Mouse (Mus musculus) gastrocnemius, postnatal 36 days (tissue): ENCODE results near the gene BC080695. TPM values are rescaled to one million over a fixed set of nuclear protein-coding genes. Genes with fewer than 3 reads are reported as not detected.
"Not testable (repeated sequence)": the region's sequence is repeated elsewhere in the genome, so short reads cannot be mapped to it uniquely, and the experiment has no call there.

Experiments
- DNase-seq, 2 experiments: peaks; one replicate each; pipeline ENCODE4 v3.0.0; 2022
- intact Hi-C: fragments of 180-260 bp; cut with DNase I; formaldehyde crosslinking; loops from one replicate; pipeline ENCODE4 v1.15.1; 2025
- long read RNA-seq, 2 experiments: library from polyadenylated mRNA; stranded (forward); transcript quantifications; one replicate each; pipeline ENCODE4 v2.0.0; 2021
- total RNA-seq, 2 experiments: library from RNA; stranded (reverse); gene quantifications; 2 replicates each; pipeline ENCODE4 v1.2.3; 2021

BC080695 gene
- total RNA-seq, result not detected
- long read RNA-seq, experiment 1, result 0 reads
- long read RNA-seq, experiment 2, result 0 reads

DNA sequence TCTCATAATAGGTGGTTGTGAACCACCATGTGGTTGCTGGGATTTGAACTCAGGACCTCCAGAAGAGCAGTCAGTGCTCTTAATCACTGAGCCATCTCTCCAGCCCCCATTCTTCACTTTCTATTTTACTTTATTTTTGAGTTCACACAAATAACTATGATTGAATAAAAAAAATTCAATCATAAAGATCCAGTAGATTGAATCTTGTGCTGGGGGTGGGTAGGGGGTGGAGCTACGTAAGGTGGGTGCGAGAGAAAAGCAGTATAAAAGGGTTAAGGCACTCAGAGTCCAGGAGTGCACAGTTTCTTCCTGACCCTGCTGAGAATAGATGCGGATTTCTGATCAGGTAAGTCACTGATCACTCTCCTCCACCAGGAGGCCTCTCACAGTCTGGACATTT, at the start of gene BC080695, which contains the start of gene Gm13057:
Gene BC080695, plus strand, starts transcription at position 301 of the 400 bp plus-strand sequence.
Gene Gm13057, plus strand, starts transcription at position 310 of the 400 bp plus-strand sequence.
- DNase-seq, intact Hi-C loops: not testable (repeated sequence)

DNA sequence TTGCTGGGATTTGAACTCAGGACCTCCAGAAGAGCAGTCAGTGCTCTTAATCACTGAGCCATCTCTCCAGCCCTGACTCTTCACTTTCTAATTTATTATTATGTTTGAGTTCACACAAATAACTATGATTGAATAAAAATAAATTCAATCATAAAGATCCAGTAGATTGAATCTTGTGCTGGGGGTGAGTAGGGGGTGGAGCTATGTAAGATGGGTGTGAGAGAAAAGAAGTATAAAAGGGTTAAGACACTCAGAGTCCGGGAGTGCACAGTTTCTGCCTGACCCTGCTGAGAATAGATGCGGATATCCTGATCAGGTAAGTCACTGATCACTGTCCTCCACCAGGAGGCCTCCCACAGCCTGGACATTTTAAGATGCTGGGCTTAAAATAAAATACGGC, 40.5 kb upstream of the BC080695 start, which contains the start of gene Gm13043:
Gene Gm13043, plus strand, starts transcription at position 301 of the 400 bp plus-strand sequence.
- no peak for DNase-seq
- intact Hi-C loops, result no loop called here

DNA sequence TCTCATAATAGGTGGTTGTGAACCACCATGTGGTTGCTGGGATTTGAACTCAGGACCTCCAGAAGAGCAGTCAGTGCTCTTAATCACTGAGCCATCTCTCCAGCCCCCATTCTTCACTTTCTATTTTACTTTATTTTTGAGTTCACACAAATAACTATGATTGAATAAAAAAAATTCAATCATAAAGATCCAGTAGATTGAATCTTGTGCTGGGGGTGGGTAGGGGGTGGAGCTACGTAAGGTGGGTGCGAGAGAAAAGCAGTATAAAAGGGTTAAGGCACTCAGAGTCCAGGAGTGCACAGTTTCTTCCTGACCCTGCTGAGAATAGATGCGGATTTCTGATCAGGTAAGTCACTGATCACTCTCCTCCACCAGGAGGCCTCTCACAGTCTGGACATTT, 15.8 kb upstream of the BC080695 start, which contains the start of gene Gm13040:
Gene Gm13040, plus strand, starts transcription at position 301 of the 400 bp plus-strand sequence.
- DNase-seq, intact Hi-C loops: not testable (repeated sequence)

DNA sequence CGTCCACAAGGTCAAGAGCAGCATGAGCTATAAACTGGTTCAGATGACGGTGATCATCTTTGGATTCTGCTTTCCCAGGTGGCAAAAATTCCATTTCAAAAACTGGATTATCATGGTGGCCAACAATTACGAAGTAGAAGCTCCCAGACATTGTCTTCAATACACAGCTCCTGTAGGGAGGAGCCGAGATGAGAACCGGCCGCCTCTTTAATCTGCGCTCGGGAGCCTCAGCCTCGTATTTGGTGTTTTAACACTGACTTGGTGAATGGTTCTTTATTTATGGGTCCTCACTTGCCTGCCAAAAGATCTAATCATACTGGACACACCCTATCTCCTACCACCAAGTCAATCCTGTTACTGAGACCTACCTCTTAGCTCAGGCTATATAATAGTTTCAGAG, 60.4 kb downstream of the BC080695 start:
- intact Hi-C loops, result not testable (repeated sequence)

DNA sequence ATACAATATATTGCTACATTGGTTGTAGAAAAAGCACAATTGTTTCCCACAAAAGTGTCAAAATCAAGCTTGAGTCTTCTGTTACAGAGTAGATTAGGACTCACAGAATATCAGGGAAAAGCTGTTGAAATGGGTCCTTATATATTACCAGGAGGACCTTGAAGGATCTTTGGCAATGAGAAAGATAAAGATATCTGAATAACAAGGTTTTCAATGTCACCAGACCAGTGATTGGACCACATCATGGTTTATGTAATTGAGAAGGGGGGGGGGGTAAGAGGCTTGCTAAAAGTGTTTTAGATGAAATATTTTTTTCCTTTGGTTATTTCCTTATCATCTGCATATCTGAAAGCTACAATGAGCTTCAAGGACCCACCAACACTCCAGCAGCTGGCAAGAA, 63.2 kb downstream of the BC080695 start, which contains the start of gene Gm13083:
Gene Gm13083, plus strand, starts transcription at position 301 of the 400 bp plus-strand sequence.
- intact Hi-C loops, result not testable (repeated sequence)

More for the DNA sequence above, 60.4 kb downstream of the BC080695 start:
- not testable (repeated sequence) for DNase-seq

DNA sequence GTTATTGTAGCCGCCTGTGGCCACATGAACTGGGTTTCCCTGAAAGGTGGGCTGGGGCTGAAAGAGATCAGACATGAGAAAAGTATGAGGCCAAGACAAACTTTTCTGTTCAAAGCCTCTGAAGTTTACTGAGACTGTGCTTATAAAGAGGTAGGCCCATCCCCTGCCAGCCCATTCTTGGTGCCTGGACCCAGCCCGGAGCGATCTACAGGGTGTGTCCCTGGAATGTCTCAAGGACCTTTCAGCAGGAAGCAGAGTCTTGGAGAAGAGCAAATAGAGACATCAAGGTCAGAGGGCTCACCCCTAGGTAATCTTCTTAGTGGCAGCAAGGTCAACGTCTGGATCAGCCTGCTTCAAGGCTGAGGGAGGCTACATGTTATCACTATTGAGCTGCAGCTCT, 66.6 kb downstream of the BC080695 start:
- DNase-seq, intact Hi-C loops: not testable (repeated sequence)

More for the DNA sequence above, 63.2 kb downstream of the BC080695 start, which contains the start of gene Gm13083:
- DNase-seq, result not testable (repeated sequence)

Other genes with a start within 250 kb of the BC080695 start
- gene Lrrc38, start 201.9 kb upstream of the BC080695 start, total RNA-seq, result 10 to 100 TPM; 18.7 to 22.2 TPM
- gene Pramel1, start 157.3 kb upstream of the BC080695 start, total RNA-seq, result not detected
- gene Pramef8, start 139.3 kb upstream of the BC080695 start, total RNA-seq, result 1 to 10 TPM; 4.6 to 7.6 TPM
- not detected for gene Oog4, start 101.4 kb upstream of the BC080695 start, total RNA-seq
- gene Gm13043, start 40.4 kb upstream of the BC080695 start, total RNA-seq, result not detected
- gene Gm13040, start 15.7 kb upstream of the BC080695 start, total RNA-seq, result not detected
- gene Gm13057, start within 50 bp of the BC080695 start, total RNA-seq, result not detected
- gene Gm13083, start 63.3 kb downstream of the BC080695 start, total RNA-seq, result not detected
- not detected for gene Gm13088, start 105.5 kb downstream of the BC080695 start, total RNA-seq
- not detected for gene Gm13089, start 151.0 kb downstream of the BC080695 start, total RNA-seq
- not detected for gene Gm13078, start 167.8 kb downstream of the BC080695 start, total RNA-seq
- gene Gm13023, start 237.7 kb downstream of the BC080695 start, total RNA-seq, result not detected